Mouse (Mus musculus): ENCODE data around the gene Chia1. TPM values are rescaled to one million over a fixed set of nuclear protein-coding genes. Genes with fewer than 3 reads are reported as not detected.
"Not testable (repeated sequence)": the region's sequence is repeated elsewhere in the genome, so short reads cannot be mapped to it uniquely, and the experiment has no call there.

The Chia1 gene
- polyA plus RNA-seq, 1 experiment from 2014 or later: 0.31 TPM

- ATAC-seq (ENCODE audit: extremely low read depth, insufficient number of reproducible peaks, low FRiP score, low TSS enrichment): peak; percentile 31; the same call in 1 of the 2 replicates
- 53% methylated on average over 1 of the region's 1 CpGs for WGBS
Measured at GRCm38 (mm10) chr3:106171135-106171731, 58.2 kb downstream of the Chia1 start.

DNA sequence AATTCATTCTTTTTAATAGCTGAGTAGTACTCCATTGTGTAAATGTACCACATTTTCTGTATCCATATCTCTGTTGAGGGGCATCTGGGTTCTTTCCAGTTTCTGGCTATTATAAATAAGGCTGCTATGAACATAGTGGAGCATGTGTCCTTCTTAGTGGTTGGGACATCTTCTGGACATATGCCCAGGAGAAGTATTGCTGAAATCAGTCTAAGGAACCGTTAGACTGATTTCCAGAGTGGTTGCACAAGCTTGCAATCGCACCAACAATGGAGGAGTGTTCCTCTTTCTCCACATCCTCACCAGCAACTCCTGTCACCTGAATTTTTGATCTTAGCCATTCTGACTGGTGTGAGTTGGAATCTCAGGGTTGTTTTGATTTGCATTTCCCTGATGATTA is 59.5 kb downstream of the Chia1 start:
- not testable (repeated sequence) for H3K4me2 ChIP-seq; H3K36me3 ChIP-seq; H3K9ac ChIP-seq; ATAC-seq (ENCODE audit: extremely low read depth, insufficient number of reproducible peaks, low FRiP score, low TSS enrichment); H3K27ac ChIP-seq (replicated peaks); H3K4me3 ChIP-seq; H3K4me1 ChIP-seq; H3K27me3 ChIP-seq (replicated peaks)
- 58% methylated on average over 2 of the region's 2 CpGs for WGBS
- peaks cover 20% of the 10 kb centered on the region for H3K9me3 ChIP-seq

More at GRCm38 (mm10) chr3:106171135-106171731, 58.2 kb downstream of the Chia1 start:
- Histone ChIP-seq H3K27ac (replicated peaks) (no peak overlapping the region), H3K4me3 (no peak overlapping the region), H3K4me2 (no peak overlapping the region), H3K9me3 (0 out of 2 replicates have a peak, but pooled peaks cover 13% of the 10 kb centered on the region), H3K36me3 (no peaks in the 10 kb centered on the region), H3K4me1 (no peaks in the 10 kb centered on the region), H3K27me3 (replicated peaks) (no peaks in the 10 kb centered on the region), H3K9ac (no peak overlapping the region)

GRCm38 (mm10) chr3:106174971-106175370 is 61.9 kb downstream of the Chia1 start:
- H3K27me3 ChIP-seq (replicated peaks); H3K4me3 ChIP-seq; H3K9ac ChIP-seq; H3K4me2 ChIP-seq; H3K27ac ChIP-seq (replicated peaks); H3K4me1 ChIP-seq; ATAC-seq (ENCODE audit: extremely low read depth, insufficient number of reproducible peaks, low FRiP score, low TSS enrichment); H3K36me3 ChIP-seq: not testable (repeated sequence)
- WGBS: 47% methylated on average over 2 of the region's 2 CpGs
- H3K9me3 ChIP-seq: peaks cover 17% of the 10 kb centered on the region

- Histone ChIP-seq H3K27me3 (replicated peaks) (no peaks in the 10 kb centered on the region), H3K4me1 (no peaks in the 10 kb centered on the region), H3K4me2 (no peak overlapping the region), H3K36me3 (no peaks in the 10 kb centered on the region), H3K4me3 (no peak overlapping the region), H3K9ac (no peak overlapping the region), H3K9me3 (peaks cover 31% of the 10 kb centered on the region), H3K27ac (replicated peaks) (no peak overlapping the region)
- 80% methylated on average over 13 of the region's 13 CpGs for WGBS
- ATAC-seq (ENCODE audit: extremely low read depth, insufficient number of reproducible peaks, low FRiP score, low TSS enrichment): no peak
Measured at GRCm38 (mm10) chr3:106177509-106178189, 64.6 kb downstream of the Chia1 start.

Other genes with a start within 250 kb of the Chia1 start
- 0.11 and 0.17 TPM in 2 replicates for gene Adora3, start 242.4 kb upstream of the Chia1 start, polyA plus RNA-seq (2015; fragmentation: Nextera tagmentation; extraction: Ambion mirVana)
- 0.42 and 0.56 TPM in 2 replicates for gene Tmigd3, start 242.3 kb upstream of the Chia1 start, polyA plus RNA-seq (2015; fragmentation: Nextera tagmentation; extraction: Ambion mirVana)
- gene I830077J02Rik, start 180.6 kb upstream of the Chia1 start, polyA plus RNA-seq (2015; fragmentation: Nextera tagmentation; extraction: Ambion mirVana): 2.1 and 2.3 TPM in 2 replicates
- 87.2 and 95.2 TPM in 2 replicates for gene Wdr77, start 153.9 kb upstream of the Chia1 start, polyA plus RNA-seq (2015; fragmentation: Nextera tagmentation; extraction: Ambion mirVana)
- 683 and 787 TPM in 2 replicates for gene Atp5f1, start 153.1 kb upstream of the Chia1 start, polyA plus RNA-seq (2015; fragmentation: Nextera tagmentation; extraction: Ambion mirVana)
- gene Ovgp1, start 139.5 kb upstream of the Chia1 start, polyA plus RNA-seq (2015; fragmentation: Nextera tagmentation; extraction: Ambion mirVana): 1.4 and 1.7 TPM in 2 replicates
- gene Pifo, start 98.6 kb upstream of the Chia1 start, polyA plus RNA-seq (2015; fragmentation: Nextera tagmentation; extraction: Ambion mirVana): 0.17 TPM in 1 of 2 replicates, not detected in the other
- gene Chil5, start 80.4 kb upstream of the Chia1 start, polyA plus RNA-seq (2015; fragmentation: Nextera tagmentation; extraction: Ambion mirVana): 0.31 and 0.35 TPM in 2 replicates
- not detected in 2 replicates for gene Chil3, start 54.3 kb downstream of the Chia1 start, polyA plus RNA-seq (2015; fragmentation: Nextera tagmentation; extraction: Ambion mirVana)
- not detected in 2 replicates for gene Chil4, start 106.3 kb downstream of the Chia1 start, polyA plus RNA-seq (2015; fragmentation: Nextera tagmentation; extraction: Ambion mirVana)